Mouse (Mus musculus) neutrophil, adult 5-6 weeks (primary cell): ENCODE measurements around the gene Rbm47. TPM values are rescaled to one million over a fixed set of nuclear protein-coding genes. Genes with fewer than 3 reads are reported as not detected.
"Not testable (repeated sequence)": the region's sequence is repeated elsewhere in the genome, so short reads cannot be mapped to it uniquely, and the experiment has no call there.

Experiments
- ATAC-seq: fragments of 151-379, 151-347 bp; 2 replicates; pipeline ENCODE4 v1.8.0; 2017; ENCODE audit warnings: mild to moderate bottlenecking, moderate TSS enrichment; ENCODE audit not compliant: insufficient number of reproducible peaks, poor library complexity, low FRiP score, severe bottlenecking; ENCODE audit errors: extremely low read depth
- total RNA-seq: library from RNA; stranded (forward); fragments of 200-1000 nt; gene quantifications from 2 replicates; pipeline ENCODE4 v1.2.3, GENCODE M21; 2017

Rbm47 gene
- total RNA-seq, 1 experiment from 2014 or later, result 24.1 TPM

DNA sequence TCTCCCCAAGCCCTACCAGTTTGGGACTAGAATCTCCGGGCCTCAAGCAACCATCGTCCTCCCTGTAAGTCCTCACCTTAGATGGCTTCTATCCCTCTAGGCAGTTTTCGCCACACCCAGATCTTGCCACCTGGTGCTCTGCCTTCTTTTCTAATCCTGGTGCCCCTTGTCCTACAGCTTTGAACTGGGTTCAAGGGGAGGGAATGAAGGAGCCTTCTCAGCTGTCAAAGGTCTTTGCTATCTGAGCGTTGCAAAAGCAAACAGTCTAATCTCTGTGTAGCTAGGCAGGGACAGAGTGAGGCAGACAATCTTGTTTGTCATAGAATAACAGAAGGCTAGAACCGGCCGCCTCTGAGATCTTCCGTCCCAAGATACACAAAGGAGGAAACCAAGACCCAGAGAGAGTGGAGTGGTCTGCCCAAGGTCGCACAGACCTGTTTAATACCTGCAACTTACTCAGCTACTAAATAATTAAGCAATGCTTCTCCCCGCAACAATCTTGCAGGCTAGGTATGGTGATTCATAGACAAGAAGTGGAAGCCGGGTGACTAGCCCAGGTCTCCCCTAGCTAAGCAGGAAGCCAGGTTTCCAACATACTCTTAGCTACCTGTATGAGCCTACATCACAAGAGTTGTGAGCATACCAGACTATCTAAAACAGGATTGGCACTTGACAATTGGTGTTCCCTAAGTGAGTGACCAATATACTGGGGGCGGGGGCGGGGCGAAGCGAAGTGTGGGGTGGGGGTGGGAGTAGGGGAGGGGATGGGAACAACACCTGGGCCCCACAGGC, 168.6 kb downstream of the Rbm47 start, which contains the start of gene 9130230L23Rik:
Gene 9130230L23Rik (minus strand): TSS at position 152 of the 792 bp plus-strand sequence.
- ATAC-seq, result no peak

DNA sequence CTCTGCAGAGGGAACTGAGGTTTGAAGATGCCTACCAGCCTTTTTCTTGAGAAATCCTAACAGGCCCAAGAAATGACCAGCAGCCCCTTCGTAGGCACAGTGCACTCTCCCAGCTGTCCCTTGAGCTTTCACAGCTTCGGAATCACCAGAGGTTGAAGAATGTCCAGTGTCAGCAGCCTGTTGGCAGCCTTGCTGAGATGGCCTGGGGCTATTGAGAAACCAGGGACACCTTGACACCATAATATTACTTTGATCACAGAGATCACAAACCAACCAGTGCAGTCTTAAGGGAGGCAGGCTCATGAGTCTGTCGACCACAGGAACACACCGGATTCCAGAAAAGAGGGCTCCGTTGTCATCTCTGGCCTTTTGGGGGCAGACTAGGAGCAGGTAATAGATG, 171.7 kb downstream of the Rbm47 start:
- no peak for ATAC-seq

DNA sequence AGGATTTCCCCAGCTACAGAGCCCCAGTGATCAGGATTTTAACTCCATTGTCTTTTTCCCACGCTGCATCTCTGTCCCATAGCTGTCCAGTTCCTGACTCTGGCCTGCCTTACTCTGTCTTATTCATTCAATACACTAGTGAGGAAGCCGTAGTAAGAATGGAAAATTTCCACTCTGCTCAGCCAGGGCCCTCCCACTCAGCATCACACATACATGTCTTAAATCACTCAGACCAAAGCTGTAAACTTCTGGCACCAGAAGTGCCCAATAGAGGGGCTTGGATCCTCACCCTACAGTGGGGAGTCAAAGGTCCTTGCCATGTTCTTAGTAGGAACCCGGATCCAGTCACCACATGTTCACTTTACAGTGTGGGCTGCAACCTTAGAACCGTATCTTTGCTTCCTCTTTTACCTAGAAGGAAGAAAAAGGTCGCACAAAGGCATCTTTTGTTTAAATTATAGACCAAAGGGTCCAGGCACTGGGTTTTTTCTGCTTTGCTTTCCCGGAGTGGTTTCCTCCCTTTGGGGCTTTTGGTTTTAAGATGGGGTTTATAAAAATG, 172.3 kb downstream of the Rbm47 start:
- no peak for ATAC-seq

DNA sequence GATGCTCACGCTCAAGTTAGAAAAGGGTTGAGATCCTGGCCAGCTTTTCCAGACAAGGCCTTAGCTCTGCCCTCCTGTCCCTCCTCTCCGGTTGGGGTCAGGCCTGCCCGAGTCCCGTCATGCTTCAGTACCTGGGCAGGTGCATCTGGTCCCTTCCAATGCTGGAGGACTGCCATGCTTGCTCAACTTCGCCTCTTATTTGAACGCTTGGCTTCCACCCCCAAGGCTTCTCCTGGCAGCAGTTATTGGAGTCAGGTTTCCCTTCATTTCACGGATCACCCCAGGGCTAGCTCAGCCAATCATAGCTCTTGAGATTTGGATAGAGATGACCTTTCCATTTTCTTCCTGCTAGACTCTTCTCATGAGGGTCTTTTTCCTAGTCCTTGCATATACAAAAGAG, 172.8 kb downstream of the Rbm47 start:
- ATAC-seq, result no peak

DNA sequence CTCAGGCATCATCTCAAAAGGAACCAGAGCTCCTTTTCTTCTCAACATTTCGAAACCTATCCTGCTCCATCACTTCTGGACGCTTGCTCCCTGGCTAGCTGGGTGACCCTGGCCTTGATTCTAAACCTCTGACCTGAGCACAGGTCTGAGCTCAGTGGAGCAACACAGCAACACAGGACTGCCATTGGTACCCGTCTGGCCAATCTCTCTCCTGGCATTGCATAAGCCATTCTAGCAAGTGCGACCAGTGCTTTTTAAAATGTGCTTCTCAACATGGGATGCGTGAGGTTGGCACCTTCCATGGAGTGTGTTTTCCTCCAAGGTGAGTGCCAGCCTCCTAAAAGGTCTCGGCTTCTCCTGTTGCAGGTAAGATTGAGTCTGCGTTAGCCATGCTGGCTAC, 173.8 kb downstream of the Rbm47 start:
- ATAC-seq, result no peak

DNA sequence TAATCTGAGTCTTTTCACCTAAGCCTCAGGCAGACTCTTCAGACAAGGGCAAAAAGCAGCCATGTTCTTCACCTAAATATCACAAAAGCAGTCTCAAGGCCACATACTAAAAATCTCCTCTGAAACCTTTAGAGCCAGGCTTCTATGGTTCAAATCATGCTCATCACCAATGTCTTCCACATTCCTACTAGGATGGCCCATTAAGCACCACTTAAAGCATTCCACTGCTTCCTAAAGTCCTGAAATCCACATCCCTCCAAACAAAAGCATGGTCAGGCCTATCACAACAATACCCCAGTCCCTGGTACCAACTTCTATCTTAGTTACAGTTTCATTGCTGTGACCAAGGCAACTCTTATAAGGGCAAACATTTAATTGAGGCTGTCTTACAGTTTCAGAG, 175.1 kb downstream of the Rbm47 start:
- no peak for ATAC-seq

DNA sequence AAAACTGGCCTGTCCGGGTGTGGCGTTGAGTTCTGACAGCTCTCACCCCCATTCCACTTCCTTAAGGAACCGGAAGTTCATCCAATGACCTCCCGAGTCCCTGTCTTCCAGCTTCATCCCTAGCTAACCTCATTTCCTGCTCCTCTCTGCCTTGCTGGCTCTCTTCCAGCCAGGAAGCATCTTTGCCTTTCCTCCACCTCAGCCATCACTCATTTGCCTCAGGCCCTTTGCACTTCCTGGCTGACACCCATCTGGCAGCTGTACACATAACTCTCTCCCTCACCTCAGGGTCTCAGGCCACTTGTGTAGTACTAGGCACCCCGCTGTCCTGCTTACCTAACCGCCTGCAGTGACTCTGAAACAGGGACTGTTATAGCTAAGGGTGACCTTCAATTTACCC, 178.3 kb downstream of the Rbm47 start:
- ATAC-seq, result no peak

DNA sequence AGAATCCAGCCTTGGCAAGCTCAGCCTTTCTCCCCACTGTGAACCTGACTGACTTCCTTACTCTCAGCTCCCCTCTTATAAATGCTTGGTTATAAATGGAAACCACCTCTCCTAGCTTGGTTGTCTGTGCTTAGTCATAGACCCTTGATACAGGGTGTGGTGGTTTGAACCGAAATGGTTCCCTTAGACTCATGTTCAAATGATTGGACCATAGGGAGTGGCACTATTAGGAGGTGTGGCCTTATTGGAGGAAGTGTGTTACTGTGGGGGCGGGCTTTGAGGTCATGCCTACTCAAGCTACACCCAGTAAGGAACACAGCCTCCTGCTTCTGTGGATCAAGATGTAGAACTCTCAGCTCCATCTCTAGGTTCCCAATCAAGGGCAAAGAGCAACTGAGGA, 181.7 kb downstream of the Rbm47 start:
- ATAC-seq, result peak; percentile 51

DNA sequence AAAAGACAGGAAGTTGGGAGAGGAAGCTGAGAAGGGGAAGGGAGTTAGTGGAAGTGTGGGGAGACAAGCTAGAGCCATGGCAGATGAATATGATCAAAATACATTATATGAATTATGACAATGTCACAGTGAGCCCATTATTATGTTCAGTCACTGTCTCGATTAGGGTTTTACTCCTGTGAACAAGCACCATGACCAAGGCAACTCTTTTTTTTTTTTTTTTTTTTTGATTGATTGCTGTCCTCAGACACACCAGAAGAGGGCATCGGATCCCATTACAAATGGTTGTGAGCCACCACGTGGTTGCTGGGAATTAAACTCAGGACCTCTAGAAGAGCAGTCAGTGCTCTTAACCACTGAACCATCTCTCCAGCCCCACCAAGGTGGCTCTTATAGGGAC, 185.9 kb downstream of the Rbm47 start:
- ATAC-seq, result not testable (repeated sequence)

DNA sequence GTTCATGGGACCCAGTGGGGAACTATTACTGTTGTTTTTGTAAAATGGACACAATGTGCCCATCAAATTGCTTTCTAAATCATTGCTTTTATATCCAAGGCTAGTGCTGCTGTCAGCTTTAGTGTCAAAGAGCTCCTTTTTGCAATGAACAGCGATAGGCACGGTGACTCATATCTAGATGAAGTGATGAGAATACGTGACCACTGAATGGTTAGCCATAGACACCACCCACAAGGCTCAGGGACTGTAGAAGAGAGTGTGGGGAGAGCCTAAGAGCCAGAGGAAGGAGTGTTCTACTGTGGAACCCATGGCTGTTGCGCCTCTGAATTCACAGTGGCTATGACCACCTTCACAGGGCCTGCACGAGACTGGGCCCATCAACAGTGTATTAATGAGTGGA, 186.5 kb downstream of the Rbm47 start:
- no peak for ATAC-seq

DNA sequence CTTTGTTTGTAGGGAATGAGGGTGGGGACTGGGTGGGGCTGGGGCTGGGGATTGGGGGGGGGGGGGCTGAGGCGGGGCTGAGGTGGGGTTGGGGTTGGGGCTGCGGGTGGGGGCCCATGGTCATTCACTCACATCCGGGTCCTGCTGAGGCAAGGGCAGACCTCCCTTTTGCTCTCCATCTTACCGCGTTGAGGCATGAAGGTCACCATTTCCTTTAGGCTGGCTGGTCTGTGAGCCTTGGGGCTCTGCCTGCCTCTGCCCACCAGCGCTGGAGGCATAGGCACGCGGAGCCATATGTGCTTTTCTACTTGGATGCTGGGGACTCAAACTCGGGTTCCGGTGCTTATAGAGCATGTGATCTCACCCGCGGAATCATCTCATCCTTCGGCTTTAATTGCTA, 197.2 kb downstream of the Rbm47 start:
- no peak for ATAC-seq

DNA sequence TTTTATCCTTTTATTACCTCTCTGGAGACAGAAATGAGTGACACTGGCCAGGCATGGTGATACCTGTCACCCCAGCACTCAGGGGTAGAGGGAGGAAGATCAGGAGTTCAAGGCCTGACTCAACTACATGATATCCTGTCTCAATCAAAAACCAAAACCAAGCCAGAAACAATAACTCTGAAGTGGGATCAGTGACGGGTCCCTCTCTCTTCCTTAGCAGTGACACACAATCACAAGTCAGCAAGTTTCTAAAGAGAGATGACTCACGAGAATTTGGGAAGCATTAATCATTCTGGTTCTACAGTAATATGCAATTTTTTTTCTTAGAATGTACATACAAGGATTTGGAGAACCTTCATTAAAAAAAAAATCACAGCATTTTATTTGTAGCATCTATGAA, 199.7 kb downstream of the Rbm47 start:
- no peak for ATAC-seq

DNA sequence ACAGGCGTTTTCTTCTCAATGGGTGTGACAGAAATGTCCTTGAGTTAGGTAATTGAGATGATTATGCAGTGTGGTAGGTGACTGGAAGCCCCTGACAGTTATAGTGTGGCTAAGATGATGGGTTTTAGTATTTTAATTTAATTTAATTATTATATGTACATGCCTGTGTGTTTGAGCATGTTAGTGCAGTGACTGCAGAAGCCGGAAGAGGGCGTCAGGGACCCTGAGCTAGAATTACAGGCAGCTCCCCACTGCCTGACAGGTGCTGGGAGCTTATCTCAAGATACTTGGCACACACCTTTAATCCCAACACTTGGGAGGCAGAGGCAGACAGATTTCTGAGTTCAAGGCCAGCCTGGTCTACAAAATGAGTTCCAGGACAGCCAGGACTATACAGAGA, 204.9 kb downstream of the Rbm47 start:
- no peak for ATAC-seq

DNA sequence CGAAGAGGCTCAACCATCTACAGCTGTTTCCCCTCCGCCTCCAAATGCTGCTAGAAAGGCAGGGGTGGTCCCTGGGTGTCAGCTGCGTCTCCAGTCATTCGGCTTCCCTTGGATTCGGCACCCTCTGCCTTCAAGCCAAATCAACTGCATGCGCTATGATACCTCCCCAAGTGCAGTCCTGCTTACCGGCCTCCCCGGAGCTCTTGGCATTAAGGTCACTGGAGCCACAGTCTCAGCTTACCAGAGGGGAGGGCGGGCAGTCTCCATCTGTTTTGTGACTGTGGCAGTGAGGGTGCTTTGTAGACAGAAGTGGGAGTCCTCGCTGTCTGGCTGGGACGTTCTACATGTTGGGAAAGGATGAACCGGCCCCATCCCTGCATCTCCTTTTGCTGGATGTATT, 205.8 kb downstream of the Rbm47 start:
- ATAC-seq, result no peak

Other genes starting within 250 kb of the Rbm47 start
- gene Chrna9, start 238.2 kb downstream of the Rbm47 start, total RNA-seq, result not detected in 2 replicates
- gene 9130230L23Rik, start 168.8 kb downstream of the Rbm47 start, total RNA-seq, result 5.4 and 5.5 TPM in 2 replicates
- gene Nsun7, start 86.8 kb upstream of the Rbm47 start, total RNA-seq, result not detected in 2 replicates